Mouse (Mus musculus) fat pad, adult 2 months (tissue): Measurements from ENCODE around the gene Rela.
A peak's percentile ranks its signal among the peaks of the same experiment; 100 is the strongest.
"Not testable (repeated sequence)": the region's sequence is repeated elsewhere in the genome, so short reads cannot be mapped to it uniquely, and the experiment has no call there.

Source experiments
- DNase-seq: peaks from one replicate; pipeline ENCODE4 v3.0.0-alpha.2; 2011; ENCODE audit warnings: low read depth, low spot score; ENCODE audit errors: extremely low read depth

Rela gene

GRCm38 (mm10) chr19:5664669-5665257, 27.5 kb downstream of the Rela start:
- DNase-seq = no peak

GRCm38 (mm10) chr19:5665465-5665864, 28.2 kb downstream of the Rela start:
- no peak for DNase-seq

GRCm38 (mm10) chr19:5666386-5666785, 29.1 kb downstream of the Rela start:
- no peak for DNase-seq

- no peak for DNase-seq
These were observed 31.1 kb downstream of the Rela start for GRCm38 (mm10) chr19:5668372-5668771.

- no peak for DNase-seq
These were observed 43.1 kb downstream of the Rela start for GRCm38 (mm10) chr19:5680432-5680831.

- no peak for DNase-seq
These were observed 47.0 kb downstream of the Rela start for GRCm38 (mm10) chr19:5684236-5684635.

- no peak for DNase-seq
These were observed 47.7 kb downstream of the Rela start for GRCm38 (mm10) chr19:5684985-5685384.

- no peak for DNase-seq
These were observed 48.1 kb downstream of the Rela start for GRCm38 (mm10) chr19:5685431-5685830.

GRCm38 (mm10) chr19:5685861-5686260, 48.6 kb downstream of the Rela start:
- no peak for DNase-seq

- DNase-seq = no peak
These were observed 49.2 kb downstream of the Rela start for GRCm38 (mm10) chr19:5686437-5686836.

GRCm38 (mm10) chr19:5686954-5687353, 49.7 kb downstream of the Rela start:
- DNase-seq = not testable (repeated sequence)

- no peak for DNase-seq
These were observed 50.5 kb downstream of the Rela start for GRCm38 (mm10) chr19:5687738-5688137.

- DNase-seq = peak; percentile 99
These were observed 51.2 kb downstream of the Rela start, which contains the start of the genes Map3k11 and Pcnx3 for GRCm38 (mm10) chr19:5688200-5689087. Gene Map3k11 (plus strand): TSS chr19:5688742. Gene Pcnx3 (minus strand): TSS chr19:5688908.

GRCm38 (mm10) chr19:5689088-5689428, 51.8 kb downstream of the Rela start:
- no peak for DNase-seq

GRCm38 (mm10) chr19:5689565-5690342, 52.5 kb downstream of the Rela start:
- DNase-seq = peak; percentile 54

GRCm38 (mm10) chr19:5690343-5690735, 53.1 kb downstream of the Rela start:
- DNase-seq = no peak

- DNase-seq = no peak
These were observed 54.3 kb downstream of the Rela start for GRCm38 (mm10) chr19:5691601-5692000.

- no peak for DNase-seq
These were observed 55.0 kb downstream of the Rela start for GRCm38 (mm10) chr19:5692086-5692912.

- no peak for DNase-seq
These were observed 55.7 kb downstream of the Rela start for GRCm38 (mm10) chr19:5692913-5693396.

- DNase-seq = no peak
These were observed 56.5 kb downstream of the Rela start for GRCm38 (mm10) chr19:5693801-5694200.
